Mouse (Mus musculus): ENCODE results near the gene Gse1. TPM values are rescaled to one million over a fixed set of nuclear protein-coding genes. Genes with fewer than 3 reads are reported as not detected.

Gse1 gene
- total and polyA plus RNA-seq, 3 experiments: 12.1 to 24.3 (median 21.0) TPM

DNA sequence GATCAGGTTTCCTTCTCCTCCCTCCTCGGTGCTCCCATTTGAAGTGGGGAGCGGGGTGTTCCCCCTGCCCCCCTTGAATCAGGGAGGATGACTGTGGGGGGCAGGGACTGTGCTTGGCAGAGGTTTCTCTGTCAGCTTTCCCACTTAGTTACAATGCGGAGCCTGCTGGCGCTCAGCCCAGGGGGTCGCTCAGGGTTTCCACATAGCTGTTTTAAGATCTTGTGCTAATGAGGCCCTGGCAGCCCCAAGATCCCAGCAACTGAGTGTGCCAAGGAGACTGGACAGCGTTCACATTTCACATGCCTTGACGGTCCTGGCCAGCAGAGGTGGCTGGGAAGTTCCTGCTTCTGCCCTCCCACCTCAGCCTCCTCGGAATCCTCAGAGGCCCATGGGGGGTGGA lies 237.5 kb downstream of the Gse1 start:
- H3K27ac ChIP-seq: no peak overlapping the region
- intact Hi-C loops (cut with DNase I): no loop called here
- no peak overlapping the region for H3K9ac ChIP-seq (ENCODE audit: low read depth, low read length)
- H3K79me2 ChIP-seq (replicated peaks; ENCODE audit: control insufficient read depth, insufficient read depth, low read length): no peaks in the 10 kb centered on the region
- H3K4me1 ChIP-seq (ENCODE audit: control insufficient read depth, insufficient read depth, low read length): no peaks in the 10 kb centered on the region; the same call in 1 of the 2 replicates
- H3K4me3 ChIP-seq: no peak overlapping the region
- peak in 1 of 2 experiments; percentile 35 for DNase-seq
- WGBS: 41% methylated on average over 8 of the region's 8 CpGs
- TF ChIP-seq POLR2A (IDR thresholded peaks at IDR 0.05; ENCODE audit: insufficient read depth, low read depth, low read length) (no peak), EP300 (IDR thresholded peaks at IDR 0.05; ENCODE audit: insufficient read depth, low read depth, low read length) (no peak), CTCF (IDR thresholded peaks at IDR 0.05) (no peak)
- no peaks in the 10 kb centered on the region for H3K27me3 ChIP-seq (ENCODE audit: control insufficient read depth, insufficient read depth, low read length)
- H3K36me3 ChIP-seq (ENCODE audit: control insufficient read depth, insufficient read depth, low read length): no peaks in the 10 kb centered on the region

DNA sequence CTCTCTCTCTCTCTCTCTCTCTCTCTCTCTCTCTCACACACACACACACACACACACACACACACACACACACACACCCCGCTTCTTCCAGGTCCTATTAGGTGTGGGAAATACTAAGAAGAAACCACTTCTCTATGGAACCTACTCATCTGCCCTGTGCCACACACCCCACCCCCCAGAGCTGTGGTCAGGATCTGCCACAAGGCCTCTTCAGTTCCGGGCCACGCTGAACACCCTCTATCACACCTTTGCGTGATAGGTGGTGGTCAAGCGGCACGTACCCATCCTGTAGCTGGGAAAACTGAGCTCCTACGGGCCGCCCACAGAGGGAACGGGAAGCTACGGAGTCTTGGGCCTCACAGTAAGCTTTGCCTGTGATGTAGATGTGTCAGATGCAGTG lies 238.0 kb downstream of the Gse1 start:
- Histone ChIP-seq H3K36me3 (ENCODE audit: control insufficient read depth, insufficient read depth, low read length) (no peaks in the 10 kb centered on the region), H3K4me1 (ENCODE audit: control insufficient read depth, insufficient read depth, low read length) (no peaks in the 10 kb centered on the region; the same call in 1 of the 2 replicates), H3K79me2 (replicated peaks; ENCODE audit: control insufficient read depth, insufficient read depth, low read length) (no peaks in the 10 kb centered on the region), H3K9ac (ENCODE audit: low read depth, low read length) (no peak overlapping the region), H3K4me3 (no peak overlapping the region), H3K27me3 (ENCODE audit: control insufficient read depth, insufficient read depth, low read length) (no peaks in the 10 kb centered on the region), H3K27ac (no peak overlapping the region)
- TF ChIP-seq CTCF (IDR thresholded peaks at IDR 0.05) (no peak), EP300 (IDR thresholded peaks at IDR 0.05; ENCODE audit: insufficient read depth, low read depth, low read length) (no peak), POLR2A (IDR thresholded peaks at IDR 0.05; ENCODE audit: insufficient read depth, low read depth, low read length) (no peak)
- 86% methylated on average over 10 of the region's 10 CpGs for WGBS
- intact Hi-C loops (cut with DNase I): no loop called here
- DNase-seq: no peak

DNA sequence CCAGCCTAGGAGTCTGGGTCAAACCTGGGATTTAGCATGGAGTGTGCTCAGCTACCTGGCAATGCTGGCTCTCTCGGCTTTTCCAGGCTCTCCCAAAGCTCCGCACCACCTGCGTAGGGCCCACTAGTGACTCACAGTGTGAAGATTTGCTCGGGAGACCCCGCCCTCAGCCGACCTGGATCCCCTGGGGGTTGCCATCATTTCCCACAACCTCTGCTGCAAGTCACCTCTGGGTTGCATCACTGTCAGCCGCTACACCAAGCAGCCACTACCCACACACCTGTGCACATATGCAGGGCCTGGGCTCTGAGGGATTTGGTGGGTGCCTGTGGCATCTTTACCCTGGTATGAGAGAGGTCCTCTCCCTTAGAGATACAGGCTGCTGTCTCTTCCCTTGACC lies 239.3 kb downstream of the Gse1 start:
- H3K27me3 ChIP-seq (ENCODE audit: control insufficient read depth, insufficient read depth, low read length): no peaks in the 10 kb centered on the region
- WGBS: 92% methylated on average over 7 of the region's 7 CpGs
- H3K36me3 ChIP-seq (ENCODE audit: control insufficient read depth, insufficient read depth, low read length): no peaks in the 10 kb centered on the region
- no peak overlapping the region for H3K27ac ChIP-seq
- no peak for DNase-seq
- H3K9ac ChIP-seq (ENCODE audit: low read depth, low read length): no peak overlapping the region
- TF ChIP-seq POLR2A (IDR thresholded peaks at IDR 0.05; ENCODE audit: insufficient read depth, low read depth, low read length) (no peak), CTCF (IDR thresholded peaks at IDR 0.05) (no peak), EP300 (IDR thresholded peaks at IDR 0.05; ENCODE audit: insufficient read depth, low read depth, low read length) (no peak)
- peaks cover 1% of the 10 kb centered on the region; the same call in 1 of the 2 replicates for H3K4me1 ChIP-seq (ENCODE audit: control insufficient read depth, insufficient read depth, low read length)
- no peak overlapping the region for H3K4me3 ChIP-seq
- H3K79me2 ChIP-seq (replicated peaks; ENCODE audit: control insufficient read depth, insufficient read depth, low read length): no peaks in the 10 kb centered on the region
- intact Hi-C loops (cut with DNase I): no loop called here

DNA sequence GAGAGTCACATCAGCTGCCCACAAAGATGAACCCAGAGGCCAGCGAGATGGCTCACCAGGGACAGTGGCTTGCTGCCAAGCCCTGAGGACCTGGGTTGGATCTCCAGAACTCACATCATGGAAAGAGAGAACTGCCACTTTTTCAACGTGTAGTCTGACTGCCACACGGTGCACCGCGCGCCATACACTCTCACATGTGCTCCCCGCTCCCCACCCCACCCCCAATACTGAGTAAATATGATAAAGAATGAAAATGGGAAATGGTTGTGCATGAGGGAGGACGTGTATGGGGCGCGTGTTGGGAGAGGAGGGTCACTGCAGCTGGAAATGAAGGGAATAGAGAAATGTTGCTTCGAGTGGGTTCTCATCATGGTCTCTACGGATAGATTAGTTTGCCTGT lies 241.9 kb downstream of the Gse1 start:
- Histone ChIP-seq H3K27ac (no peak overlapping the region), H3K4me1 (ENCODE audit: control insufficient read depth, insufficient read depth, low read length) (peaks cover 16% of the 10 kb centered on the region), H3K4me3 (no peak overlapping the region), H3K9ac (ENCODE audit: low read depth, low read length) (no peak overlapping the region), H3K79me2 (replicated peaks; ENCODE audit: control insufficient read depth, insufficient read depth, low read length) (no peaks in the 10 kb centered on the region), H3K27me3 (ENCODE audit: control insufficient read depth, insufficient read depth, low read length) (no peaks in the 10 kb centered on the region), H3K36me3 (ENCODE audit: control insufficient read depth, insufficient read depth, low read length) (no peaks in the 10 kb centered on the region)
- intact Hi-C loops (cut with DNase I): no loop called here
- 84% methylated on average over 12 of the region's 12 CpGs for WGBS
- TF ChIP-seq POLR2A (IDR thresholded peaks at IDR 0.05; ENCODE audit: insufficient read depth, low read depth, low read length): no peak
- TF ChIP-seq EP300 (IDR thresholded peaks at IDR 0.05; ENCODE audit: insufficient read depth, low read depth, low read length): no peak
- no peak for DNase-seq

DNA sequence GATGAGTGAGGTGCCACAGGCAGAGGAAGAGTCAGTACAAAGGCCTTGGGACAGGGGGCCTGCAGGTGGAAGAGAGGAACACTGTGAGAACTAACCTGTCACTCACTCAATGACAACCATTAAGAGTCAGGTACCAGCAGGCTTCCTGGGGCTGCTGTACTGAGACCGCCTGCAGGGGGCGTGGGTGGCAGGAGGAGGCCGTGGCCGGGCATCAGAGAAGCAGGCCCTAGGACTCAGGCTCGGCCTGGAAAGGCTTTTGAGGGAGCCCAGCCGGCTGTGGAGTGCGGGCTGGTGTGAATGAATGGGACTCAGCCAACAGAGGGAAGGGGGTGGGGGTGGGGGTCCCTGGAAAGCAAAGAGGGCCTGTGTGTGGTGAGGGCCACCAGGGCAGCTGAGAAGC lies 242.9 kb downstream of the Gse1 start:
- Histone ChIP-seq H3K27me3 (ENCODE audit: control insufficient read depth, insufficient read depth, low read length) (no peaks in the 10 kb centered on the region), H3K4me1 (ENCODE audit: control insufficient read depth, insufficient read depth, low read length) (peaks cover 18% of the 10 kb centered on the region), H3K4me3 (no peak overlapping the region), H3K27ac (no peak overlapping the region), H3K36me3 (ENCODE audit: control insufficient read depth, insufficient read depth, low read length) (no peaks in the 10 kb centered on the region), H3K79me2 (replicated peaks; ENCODE audit: control insufficient read depth, insufficient read depth, low read length) (no peaks in the 10 kb centered on the region), H3K9ac (ENCODE audit: low read depth, low read length) (no peak overlapping the region)
- no peak for TF ChIP-seq POLR2A (IDR thresholded peaks at IDR 0.05; ENCODE audit: insufficient read depth, low read depth, low read length)
- peak; percentile 68 for TF ChIP-seq CTCF (IDR thresholded peaks at IDR 0.05)
- peak in 1 of 2 experiments; percentile 63 for DNase-seq
- WGBS: 32% methylated on average over 7 of the region's 7 CpGs
- intact Hi-C loops (cut with DNase I): no loop called here

DNA sequence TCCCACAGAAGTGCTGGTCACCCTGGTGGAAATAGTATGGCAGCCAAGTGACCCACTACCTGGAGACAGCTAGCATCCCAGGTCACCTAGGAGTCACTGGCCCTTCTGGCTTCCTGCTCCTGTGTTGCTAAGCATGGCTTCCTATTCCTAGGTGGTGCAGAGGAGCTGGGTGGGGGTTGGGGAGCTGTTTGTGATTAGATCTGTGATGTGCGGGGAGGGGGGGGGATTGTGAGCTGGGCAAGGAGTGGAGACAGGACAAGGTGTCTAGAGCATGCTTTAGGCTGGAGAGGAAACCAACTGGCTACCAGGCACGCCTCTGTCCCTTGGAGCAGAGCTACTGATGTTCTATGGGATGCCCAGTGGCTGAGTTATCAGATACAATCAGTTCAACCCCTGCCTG lies 243.5 kb downstream of the Gse1 start:
- intact Hi-C loops (cut with DNase I): no loop called here
- no peak for DNase-seq
- no peak overlapping the region for H3K4me3 ChIP-seq
- no peak for TF ChIP-seq EP300 (IDR thresholded peaks at IDR 0.05; ENCODE audit: insufficient read depth, low read depth, low read length)
- no peak for TF ChIP-seq CTCF (IDR thresholded peaks at IDR 0.05)
- H3K27ac ChIP-seq: no peak overlapping the region
- H3K4me1 ChIP-seq (ENCODE audit: control insufficient read depth, insufficient read depth, low read length): peaks cover 18% of the 10 kb centered on the region
- H3K36me3 ChIP-seq (ENCODE audit: control insufficient read depth, insufficient read depth, low read length): no peaks in the 10 kb centered on the region
- H3K79me2 ChIP-seq (replicated peaks; ENCODE audit: control insufficient read depth, insufficient read depth, low read length): no peaks in the 10 kb centered on the region
- H3K9ac ChIP-seq (ENCODE audit: low read depth, low read length): no peak overlapping the region
- no peaks in the 10 kb centered on the region for H3K27me3 ChIP-seq (ENCODE audit: control insufficient read depth, insufficient read depth, low read length)
- WGBS: 56% methylated on average over 2 of the region's 2 CpGs

Measured in heart, adult 2 months (tissue).